Mouse (Mus musculus) heart, embryonic 12.5 days (tissue): ENCODE data around the gene Cfap20. TPM values are rescaled to one million over a fixed set of nuclear protein-coding genes. Genes with fewer than 3 reads are reported as not detected.
A peak's percentile ranks its signal among the peaks of the same experiment; 100 is the strongest.

Experiments used
- ATAC-seq: fragments of 200-750 bp; cut with Nextera tagmentation; 2 replicates; pipeline ENCODE4 v1.8.0; 2017; ENCODE audit warnings: moderate TSS enrichment, moderate library complexity; ENCODE audit not compliant: insufficient number of reproducible peaks, low FRiP score
- H3K27ac ChIP-seq: fragments of 300-500 bp; sonication (generic); 2 replicates; pipeline ENCODE4 v1.5.1; 2016; ENCODE audit warnings: mild to moderate bottlenecking, moderate library complexity; ENCODE audit not compliant: poor library complexity, severe bottlenecking
- H3K27me3 ChIP-seq: fragments of 300-500 bp; sonication (generic); replicated peaks from 2 replicates; pipeline ENCODE4 v1.6.1; 2016; ENCODE audit warnings: mild to moderate bottlenecking, moderate library complexity
- H3K36me3 ChIP-seq: fragments of 300-500 bp; sonication (generic); 2 replicates; pipeline ENCODE4 v1.6.1; 2016; ENCODE audit warnings: mild to moderate bottlenecking, moderate library complexity
- H3K4me1 ChIP-seq: fragments of 300-500 bp; sonication (generic); replicated peaks from 2 replicates; pipeline ENCODE4 v1.6.1; 2016; ENCODE audit warnings: mild to moderate bottlenecking
- H3K4me2 ChIP-seq: fragments of 300-500 bp; sonication (generic); 2 replicates; pipeline ENCODE4 v1.6.1; 2016; ENCODE audit warnings: mild to moderate bottlenecking, moderate library complexity
- H3K4me3 ChIP-seq: fragments of 300-500 bp; sonication (generic); 2 replicates; pipeline ENCODE4 v1.5.1; 2016; ENCODE audit warnings: mild to moderate bottlenecking
- H3K9ac ChIP-seq: fragments of 300-500 bp; sonication (generic); 2 replicates; pipeline ENCODE4 v1.6.1; 2016; ENCODE audit warnings: mild to moderate bottlenecking, moderate library complexity
- H3K9me3 ChIP-seq: fragments of 300-500 bp; sonication (generic); replicated peaks from 2 replicates; pipeline ENCODE4 v1.6.1; 2016; ENCODE audit warnings: mild to moderate bottlenecking, moderate library complexity
- WGBS: fragments of 180-500 bp; shearing (Covaris S2); methylation state at CpG from one replicate; pipeline ENCODE4 v1.1.7; 2016; 5-methylcytosine and 5-hydroxymethylcytosine counted together
- polyA plus RNA-seq: library from polyadenylated mRNA; unstranded; fragments of >200 nt; fragmentation: Nextera tagmentation; extraction: Ambion mirVana; gene quantifications from 2 replicates; pipeline ENCODE4 v1.2.1, GENCODE M21; 2016

The Cfap20 gene
- polyA plus RNA-seq, 1 experiment from 2014 or later: 153 TPM

DNA sequence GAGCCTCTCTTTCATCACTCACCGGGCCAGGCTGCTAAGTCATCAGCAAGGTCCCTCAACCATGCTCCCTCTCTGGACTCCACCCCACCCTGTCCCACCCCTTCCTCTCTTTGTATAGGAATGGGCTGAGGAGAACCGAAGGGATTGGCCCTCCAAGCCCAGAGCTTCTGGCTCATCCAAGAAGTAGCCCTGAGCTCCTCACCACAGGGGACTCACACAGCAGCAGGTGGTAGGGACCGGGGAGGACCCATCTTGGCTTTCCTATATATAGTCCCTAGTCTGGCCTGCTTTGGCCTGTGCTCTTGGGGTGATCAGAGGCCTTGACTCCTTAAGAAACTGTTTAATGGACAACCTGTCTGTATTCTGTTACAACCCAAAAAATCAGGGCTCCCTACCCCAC, 60.2 kb downstream of the Cfap20 start:
- Histone ChIP-seq H3K4me1 (peaks cover 60% of the 10 kb centered on the region), H3K27me3 (no peaks in the 10 kb centered on the region), H3K9me3 (no peaks in the 10 kb centered on the region), H3K4me2 (no peak overlapping the region), H3K4me3 (no peak overlapping the region), H3K36me3 (peaks cover 51% of the 10 kb centered on the region), H3K9ac (no peak overlapping the region), H3K27ac (no peak overlapping the region)
- ATAC-seq: no peak
- 60% methylated on average over 3 of the region's 3 CpGs for WGBS

DNA sequence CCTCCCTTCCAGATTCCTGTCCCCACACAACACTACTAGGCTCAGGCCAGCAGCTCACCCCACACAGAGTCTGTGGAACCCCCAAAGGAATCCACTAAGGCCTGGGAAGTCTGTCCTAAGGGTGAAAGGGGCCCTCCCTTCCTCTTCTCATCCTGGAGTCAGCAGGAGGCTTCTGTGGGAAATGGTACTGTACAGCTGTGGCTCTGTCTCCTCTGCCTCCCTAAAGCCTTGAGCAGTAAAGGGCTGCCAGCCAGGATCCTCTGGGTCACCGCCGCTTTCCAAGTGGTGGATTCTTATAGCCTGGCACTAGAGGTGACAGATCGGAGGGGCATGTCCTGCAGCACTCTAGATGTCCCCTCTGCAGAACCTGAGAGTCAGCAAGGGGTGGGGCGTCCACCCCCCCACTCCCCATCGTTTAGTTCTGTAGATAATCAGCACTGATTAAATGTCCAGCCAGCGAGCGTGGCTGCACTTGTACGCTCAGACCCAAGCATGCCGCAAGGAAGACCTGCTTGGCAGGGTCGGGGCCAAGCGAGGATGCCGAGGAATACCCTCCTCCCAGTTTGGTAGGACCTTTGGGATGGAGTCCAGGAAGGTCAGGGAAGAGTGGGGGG, 61.2 kb downstream of the Cfap20 start:
- WGBS: 50% methylated on average over 12 of the region's 12 CpGs
- Histone ChIP-seq H3K4me2 (no peak overlapping the region), H3K27ac (peak overlapping the region; percentile 30; the same call in 1 of the 2 replicates), H3K36me3 (peaks cover 60% of the 10 kb centered on the region), H3K9ac (no peak overlapping the region), H3K4me3 (no peak overlapping the region), H3K9me3 (no peaks in the 10 kb centered on the region), H3K4me1 (peaks cover 68% of the 10 kb centered on the region), H3K27me3 (no peaks in the 10 kb centered on the region)
- ATAC-seq: no peak

Other genes with a start within 250 kb of the Cfap20 start
- 13.4 and 16.4 TPM in 2 replicates for gene Kifc3, start 232.1 kb downstream of the Cfap20 start, polyA plus RNA-seq
- gene Cngb1, start 128.3 kb downstream of the Cfap20 start, polyA plus RNA-seq: 0.26 and 1.0 TPM in 2 replicates
- gene Tepp, start 124.3 kb downstream of the Cfap20 start, polyA plus RNA-seq: 0.53 TPM in 1 of 2 replicates, not detected in the other
- gene Zfp319, start 102.9 kb downstream of the Cfap20 start, polyA plus RNA-seq: 8.6 and 9.6 TPM in 2 replicates
- 25.5 and 26.5 TPM in 2 replicates for gene Usb1, start 102.6 kb downstream of the Cfap20 start, polyA plus RNA-seq
- 86.0 and 86.6 TPM in 2 replicates for gene Mmp15, start 82.6 kb downstream of the Cfap20 start, polyA plus RNA-seq
- 8.2 and 8.7 TPM in 2 replicates for gene Csnk2a2, start 55.2 kb upstream of the Cfap20 start, polyA plus RNA-seq
- 3.2 and 3.7 TPM in 2 replicates for gene Ccdc113, start 99.2 kb upstream of the Cfap20 start, polyA plus RNA-seq
- not detected in 2 replicates for gene Prss54, start 141.5 kb upstream of the Cfap20 start, polyA plus RNA-seq
- 18.2 and 19.0 TPM in 2 replicates for gene Gins3, start 198.6 kb upstream of the Cfap20 start, polyA plus RNA-seq
- 307 and 309 TPM in 2 replicates for gene Ndrg4, start 242.1 kb upstream of the Cfap20 start, polyA plus RNA-seq